Mouse (Mus musculus): ENCODE results near the gene Tpgs1. TPM values are rescaled to one million over a fixed set of nuclear protein-coding genes. Genes with fewer than 3 reads are reported as not detected.

Gene Tpgs1
- polyA plus RNA-seq (2012; ENCODE audit: low replicate concordance): 102 and 157 TPM in 2 replicates

DNA sequence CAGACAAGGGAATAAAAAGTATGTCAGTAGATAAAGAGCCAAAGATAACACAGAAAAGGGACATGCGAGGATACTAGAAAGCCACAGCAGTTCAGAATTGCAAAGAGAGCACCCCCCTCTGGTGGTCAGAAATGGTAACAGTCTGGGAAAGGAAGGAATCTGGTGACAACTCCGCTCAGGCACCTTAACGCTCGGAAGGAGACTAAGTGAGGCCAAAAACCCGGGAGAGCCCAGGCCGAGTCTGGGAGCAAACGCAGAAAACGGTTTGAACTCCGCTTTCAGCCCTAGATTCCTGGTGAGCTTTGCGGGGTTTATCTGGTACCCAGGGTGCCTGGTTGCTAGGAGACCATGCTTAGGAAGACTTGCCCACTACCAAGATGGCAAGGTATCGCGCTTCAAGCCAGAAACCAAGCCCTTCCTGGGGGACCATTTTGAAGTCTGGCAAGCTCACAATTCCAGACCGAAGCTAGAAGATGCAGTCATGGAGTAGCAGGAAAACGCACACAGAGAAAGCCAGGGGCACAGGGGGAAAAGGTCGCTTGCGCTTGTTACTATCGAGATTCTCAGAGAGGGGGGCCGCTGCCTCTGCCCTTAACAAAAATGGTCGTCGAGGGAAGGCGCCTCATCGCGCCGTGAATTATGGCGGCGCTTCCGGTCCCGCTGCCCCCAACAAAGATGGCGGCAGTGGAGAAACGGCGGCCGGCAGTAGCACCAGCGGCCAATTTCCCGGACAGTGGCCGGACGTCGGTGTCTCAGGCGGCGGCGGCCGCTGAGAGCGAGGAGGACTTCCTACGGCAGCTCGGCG is at the start of gene Tpgs1:
Gene Tpgs1 (plus strand): TSS at position 599 of the 805 bp plus-strand sequence.

DNA sequence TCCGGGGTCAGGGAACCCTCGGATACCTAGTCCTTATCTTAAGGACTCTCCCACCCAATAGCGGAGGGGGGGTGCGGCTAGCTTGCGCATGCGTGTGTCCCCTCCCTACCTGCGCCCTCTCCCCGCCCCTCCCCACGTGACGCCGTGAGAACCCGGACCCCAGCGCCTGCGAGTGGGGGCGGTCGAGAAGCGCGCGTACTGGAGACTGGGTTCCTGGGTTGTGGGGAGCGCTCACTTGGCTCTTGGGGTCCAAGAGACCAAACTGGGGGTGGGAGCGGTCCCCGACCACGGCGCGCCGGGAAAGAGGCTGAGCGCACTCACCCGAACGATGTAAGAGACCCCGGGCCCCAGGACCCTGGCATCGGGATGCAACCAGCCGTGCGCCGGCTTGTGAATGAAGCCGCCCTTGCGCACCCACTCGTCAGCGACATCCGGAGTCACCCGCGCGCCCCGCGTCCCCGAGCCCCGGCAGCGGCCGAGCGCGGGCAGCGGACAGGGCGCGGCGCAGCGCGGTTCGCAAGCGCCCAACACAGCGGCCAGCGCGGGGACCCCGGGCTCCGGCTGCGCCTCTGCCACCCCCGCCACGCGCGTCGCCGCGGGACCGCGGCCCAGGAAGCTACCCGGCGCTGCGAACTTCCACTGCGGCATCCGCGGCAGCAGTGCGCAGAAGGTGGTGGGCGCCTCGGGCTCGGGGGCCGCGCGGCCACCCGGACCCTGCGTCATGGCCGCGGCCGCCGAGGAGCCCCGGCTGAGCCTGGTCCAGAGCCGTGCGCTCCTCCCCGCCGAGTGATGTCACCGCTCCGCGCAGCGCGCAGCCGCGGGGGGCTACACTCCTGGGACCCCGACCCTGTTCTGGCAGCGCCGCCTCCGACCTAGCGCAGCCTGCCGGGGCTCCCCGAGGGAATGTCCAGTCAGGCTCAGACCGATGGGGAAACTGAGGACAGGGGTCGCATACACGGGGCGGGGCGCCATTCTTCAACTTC is 31.8 kb upstream of the Tpgs1 start, which contains the start of gene Shc2:
Gene Shc2 (minus strand): TSS at position 791 of the 983 bp plus-strand sequence.

DNA sequence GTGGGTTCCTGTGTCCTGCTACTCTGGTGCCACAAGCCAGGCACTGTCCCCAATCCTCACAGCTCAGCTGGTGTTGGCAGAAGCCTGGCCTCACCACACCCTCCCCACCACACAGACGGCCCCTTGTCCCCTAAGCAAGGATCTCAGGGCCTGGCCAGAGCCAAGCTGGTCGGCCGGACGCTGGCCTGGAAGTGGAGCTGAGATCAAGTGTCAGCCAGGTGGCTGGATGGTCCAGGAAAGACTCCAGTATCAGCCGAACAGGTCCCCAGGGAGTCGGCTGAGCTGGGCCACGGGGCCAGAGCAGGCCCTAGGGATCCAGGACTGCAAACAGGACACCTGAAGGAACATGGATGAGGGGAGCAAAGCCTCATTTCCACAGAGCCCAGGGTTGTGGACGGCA is 23.5 kb upstream of the Tpgs1 start, which contains the start of gene Odf3l2:
Gene Odf3l2 (minus strand): TSS at position 28 of the 400 bp plus-strand sequence.

DNA sequence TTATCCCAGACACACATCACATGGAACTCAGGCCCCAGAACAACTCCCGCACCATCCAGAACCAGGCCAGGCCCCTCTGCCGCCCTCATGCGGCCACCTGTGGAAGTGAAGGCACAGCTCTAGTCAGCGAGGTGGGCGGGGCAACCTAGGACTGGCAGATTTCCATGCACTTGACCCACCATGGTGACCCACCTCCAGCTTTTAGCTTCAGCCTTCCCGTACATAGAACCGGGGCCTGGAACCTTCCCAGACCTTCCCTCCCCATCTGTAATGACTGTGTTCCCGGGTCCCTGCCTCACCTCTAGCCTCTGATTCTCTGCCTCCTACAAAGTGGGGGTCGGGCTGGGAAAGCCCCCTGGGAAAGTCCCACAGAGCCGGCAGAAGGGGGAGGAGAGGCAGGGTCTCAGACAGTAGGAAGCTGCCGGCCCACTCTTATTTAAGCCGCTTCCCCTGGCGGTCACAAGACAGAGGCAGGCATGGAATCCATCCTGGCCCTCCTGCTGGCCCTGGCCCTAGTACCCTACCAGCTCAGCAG is 5.0 kb upstream of the Tpgs1 start, which contains the start of gene Madcam1:
Gene Madcam1 (plus strand): TSS at position 429 of the 535 bp plus-strand sequence.

DNA sequence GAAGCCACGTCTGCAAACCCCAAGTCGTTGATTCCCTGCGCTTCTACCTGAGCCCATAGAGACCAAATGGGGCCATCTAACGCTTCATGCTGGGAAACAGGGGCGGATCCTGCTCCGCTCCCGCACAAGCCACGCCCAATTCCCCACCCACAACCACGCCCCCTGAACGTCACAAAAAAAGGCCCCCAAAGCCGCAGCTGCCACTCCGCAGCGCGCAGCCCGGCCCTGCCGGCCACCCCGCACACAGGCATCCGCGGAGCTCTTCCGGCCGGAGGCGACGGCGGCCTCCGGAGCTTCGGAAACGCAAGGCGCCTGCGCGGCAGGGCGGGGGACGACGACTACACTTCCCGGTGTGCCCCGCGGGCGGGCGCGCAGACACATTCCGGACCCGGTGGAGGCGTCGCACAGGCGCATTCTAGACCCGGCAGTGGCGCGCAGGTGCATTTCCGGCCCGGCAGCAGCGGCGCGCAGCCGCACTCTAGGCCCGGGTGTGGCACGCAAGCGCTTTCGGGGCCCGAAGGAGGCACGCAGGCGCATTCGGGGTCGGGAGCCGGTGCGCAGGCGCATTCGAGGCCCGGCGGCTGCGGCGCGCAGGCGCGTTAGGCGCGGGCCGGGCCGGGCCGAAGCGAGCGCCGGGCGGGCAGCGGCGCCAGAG is 12.5 kb downstream of the Tpgs1 start, which contains the start of gene Cdc34:
Gene Cdc34 (plus strand): TSS at position 605 of the 655 bp plus-strand sequence.

DNA sequence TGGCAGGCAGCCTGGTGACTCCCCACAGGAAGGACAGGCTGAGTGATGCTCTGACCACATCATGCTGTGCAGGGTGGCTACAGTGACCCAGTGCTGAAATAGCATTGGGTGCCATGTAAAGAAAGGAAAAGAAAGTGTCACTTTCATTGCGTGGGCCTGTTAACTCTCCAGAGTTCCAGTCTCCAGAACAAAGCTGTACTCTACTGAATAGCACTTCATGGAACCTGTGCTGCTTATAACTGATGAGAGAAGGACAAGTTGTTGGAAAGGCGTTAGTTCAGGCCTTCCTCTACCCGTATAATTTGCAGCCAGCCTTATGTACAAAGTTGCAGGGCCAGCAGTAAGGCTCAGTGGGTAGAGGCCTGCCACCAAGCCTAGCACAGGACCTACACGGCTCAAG is 19.6 kb downstream of the Tpgs1 start, which contains the start of gene Gzmm:
Gene Gzmm (plus strand): TSS at position 301 of the 400 bp plus-strand sequence.

GRCm38 (mm10) chr10:79704065-79704969 is 35.1 kb downstream of the Tpgs1 start, which contains the start of gene Bsg:
Gene Bsg, plus strand, starts transcription at chr10:79704491.

GRCm38 (mm10) chr10:79716254-79716987 is 47.3 kb downstream of the Tpgs1 start, which contains the start of gene Hcn2:
Gene Hcn2, plus strand, starts transcription at chr10:79716634.

Other genes starting within 250 kb of the Tpgs1 start
- gene Vmn2r83, start 200.6 kb upstream of the Tpgs1 start, polyA plus RNA-seq (2012; ENCODE audit: low replicate concordance): not detected in 2 replicates
- gene Plpp2, start 135.6 kb upstream of the Tpgs1 start, polyA plus RNA-seq (2012; ENCODE audit: low replicate concordance): 6.8 and 7.6 TPM in 2 replicates
- 73.5 and 136 TPM in 2 replicates for gene Mier2, start 114.2 kb upstream of the Tpgs1 start, polyA plus RNA-seq (2012; ENCODE audit: low replicate concordance)
- 1.3 TPM in 1 of 2 replicates, not detected in the other for gene Theg, start 82.0 kb upstream of the Tpgs1 start, polyA plus RNA-seq (2012; ENCODE audit: low replicate concordance)
- gene C2cd4c, start 55.3 kb upstream of the Tpgs1 start, polyA plus RNA-seq (2012; ENCODE audit: low replicate concordance): 0.04 TPM in 1 of 2 replicates, not detected in the other
- 0.10 TPM in 1 of 2 replicates, not detected in the other for gene Shc2, start 31.5 kb upstream of the Tpgs1 start, polyA plus RNA-seq (2012; ENCODE audit: low replicate concordance)
- not detected in 2 replicates for gene Odf3l2, start 23.6 kb upstream of the Tpgs1 start, polyA plus RNA-seq (2012; ENCODE audit: low replicate concordance)
- gene Madcam1, start 4.8 kb upstream of the Tpgs1 start, polyA plus RNA-seq (2012; ENCODE audit: low replicate concordance): 0.47 and 1.1 TPM in 2 replicates
- 189 and 251 TPM in 2 replicates for gene Cdc34, start 12.8 kb downstream of the Tpgs1 start, polyA plus RNA-seq (2012; ENCODE audit: low replicate concordance)
- gene Gzmm, start 19.7 kb downstream of the Tpgs1 start, polyA plus RNA-seq (2012; ENCODE audit: low replicate concordance): 2.7 and 3.9 TPM in 2 replicates
- gene Bsg, start 35.1 kb downstream of the Tpgs1 start, polyA plus RNA-seq (2012; ENCODE audit: low replicate concordance): 581 and 590 TPM in 2 replicates
- gene Hcn2, start 47.3 kb downstream of the Tpgs1 start, polyA plus RNA-seq (2012; ENCODE audit: low replicate concordance): 0.37 and 1.3 TPM in 2 replicates
- gene Polrmt, start 77.2 kb downstream of the Tpgs1 start, polyA plus RNA-seq (2012; ENCODE audit: low replicate concordance): 36.7 and 50.9 TPM in 2 replicates
- gene Fgf22, start 85.7 kb downstream of the Tpgs1 start, polyA plus RNA-seq (2012; ENCODE audit: low replicate concordance): not detected in 2 replicates
- gene Rnf126, start 97.6 kb downstream of the Tpgs1 start, polyA plus RNA-seq (2012; ENCODE audit: low replicate concordance): 177 and 359 TPM in 2 replicates
- gene Fstl3, start 107.9 kb downstream of the Tpgs1 start, polyA plus RNA-seq (2012; ENCODE audit: low replicate concordance): 4.2 and 4.3 TPM in 2 replicates
- gene Prss57, start 121.6 kb downstream of the Tpgs1 start, polyA plus RNA-seq (2012; ENCODE audit: low replicate concordance): 0.31 and 0.33 TPM in 2 replicates
- gene Palm, start 124.2 kb downstream of the Tpgs1 start, polyA plus RNA-seq (2012; ENCODE audit: low replicate concordance): 23.6 and 106 TPM in 2 replicates
- 0.25 and 0.27 TPM in 2 replicates for gene Misp, start 151.6 kb downstream of the Tpgs1 start, polyA plus RNA-seq (2012; ENCODE audit: low replicate concordance)
- gene Ptbp1, start 185.1 kb downstream of the Tpgs1 start, polyA plus RNA-seq (2012; ENCODE audit: low replicate concordance): 339 and 505 TPM in 2 replicates
- gene Prtn3, start 205.1 kb downstream of the Tpgs1 start, polyA plus RNA-seq (2012; ENCODE audit: low replicate concordance): 14.3 and 43.0 TPM in 2 replicates
- 0.57 and 2.3 TPM in 2 replicates for gene Plppr3, start 205.3 kb downstream of the Tpgs1 start, polyA plus RNA-seq (2012; ENCODE audit: low replicate concordance)
- 11.5 and 13.6 TPM in 2 replicates for gene Elane, start 216.9 kb downstream of the Tpgs1 start, polyA plus RNA-seq (2012; ENCODE audit: low replicate concordance)
- not detected in 2 replicates for gene Cfd, start 221.5 kb downstream of the Tpgs1 start, polyA plus RNA-seq (2012; ENCODE audit: low replicate concordance)
- 45.3 and 64.9 TPM in 2 replicates for gene Med16, start 239.6 kb downstream of the Tpgs1 start, polyA plus RNA-seq (2012; ENCODE audit: low replicate concordance)
- 0.88 TPM in 1 of 2 replicates, not detected in the other for gene Gm26602, start 241.5 kb downstream of the Tpgs1 start, polyA plus RNA-seq (2012; ENCODE audit: low replicate concordance)
- gene Kiss1r, start 247.6 kb downstream of the Tpgs1 start, polyA plus RNA-seq (2012; ENCODE audit: low replicate concordance): 1.2 and 3.0 TPM in 2 replicates